Mouse (Mus musculus) heart, embryonic 16.5 days (tissue): ENCODE results near the gene Zfp599. TPM values are rescaled to one million over a fixed set of nuclear protein-coding genes. Genes with fewer than 3 reads are reported as not detected.

Experiments
- ATAC-seq: fragments of 200-750 bp; cut with Nextera tagmentation; replicated peaks from 2 replicates; pipeline ENCODE4 v1.8.0; 2017; ENCODE audit warnings: moderate number of reproducible peaks; ENCODE audit not compliant: insufficient read depth, low FRiP score; ENCODE audit errors: extremely low read depth
- H3K27ac ChIP-seq: fragments of 300-500 bp; sonication (generic); 2 replicates; pipeline ENCODE4 v1.5.1; 2014; ENCODE audit warnings: mild to moderate bottlenecking, low read length, control low read depth, moderate library complexity
- H3K27me3 ChIP-seq: fragments of 300-500 bp; sonication (generic); 2 replicates; pipeline ENCODE4 v1.6.1; 2014; ENCODE audit warnings: low read length, mixed read lengths; ENCODE audit not compliant: control insufficient read depth, insufficient read depth
- H3K36me3 ChIP-seq: fragments of 300-500 bp; sonication (generic); 2 replicates; pipeline ENCODE4 v1.6.1; 2014; ENCODE audit not compliant: control insufficient read depth, insufficient read depth
- H3K4me1 ChIP-seq: fragments of 300-500 bp; sonication (generic); 2 replicates; pipeline ENCODE4 v1.6.1; 2014; ENCODE audit warnings: low read length, mixed read lengths; ENCODE audit not compliant: control insufficient read depth, insufficient read depth
- H3K4me2 ChIP-seq: fragments of 300-500 bp; sonication (generic); 2 replicates; pipeline ENCODE4 v1.6.1; 2014; ENCODE audit warnings: low read depth, mild to moderate bottlenecking, control low read depth, low read length
- H3K4me3 ChIP-seq: fragments of 300-500 bp; sonication (generic); 2 replicates; pipeline ENCODE4 v1.5.1; 2014; ENCODE audit warnings: mild to moderate bottlenecking, control low read depth, low read length
- H3K9ac ChIP-seq: fragments of 300-500 bp; sonication (generic); 2 replicates; pipeline ENCODE4 v1.6.1; 2014; ENCODE audit warnings: low read length, control low read depth
- H3K9me3 ChIP-seq: fragments of 300-500 bp; sonication (generic); replicated peaks from 2 replicates; pipeline ENCODE4 v1.6.1; 2016; ENCODE audit warnings: low read length; ENCODE audit not compliant: control insufficient read depth
- WGBS: fragments of 180-500 bp; shearing (Covaris S2); extraction: QIAGEN DNeasy Blood & Tissue Kit; methylation state at CpG from one replicate; pipeline ENCODE4 v1.1.7; 2014; 5-methylcytosine and 5-hydroxymethylcytosine counted together
- polyA plus RNA-seq: library from polyadenylated mRNA; unstranded; fragments of >200 nt; fragmentation: Nextera tagmentation; extraction: Ambion mirVana; gene quantifications from 2 replicates; pipeline ENCODE4 v1.2.1, GENCODE M21; 2015

The Zfp599 gene
- polyA plus RNA-seq, 1 experiment from 2014 or later, result 4.3 TPM

DNA sequence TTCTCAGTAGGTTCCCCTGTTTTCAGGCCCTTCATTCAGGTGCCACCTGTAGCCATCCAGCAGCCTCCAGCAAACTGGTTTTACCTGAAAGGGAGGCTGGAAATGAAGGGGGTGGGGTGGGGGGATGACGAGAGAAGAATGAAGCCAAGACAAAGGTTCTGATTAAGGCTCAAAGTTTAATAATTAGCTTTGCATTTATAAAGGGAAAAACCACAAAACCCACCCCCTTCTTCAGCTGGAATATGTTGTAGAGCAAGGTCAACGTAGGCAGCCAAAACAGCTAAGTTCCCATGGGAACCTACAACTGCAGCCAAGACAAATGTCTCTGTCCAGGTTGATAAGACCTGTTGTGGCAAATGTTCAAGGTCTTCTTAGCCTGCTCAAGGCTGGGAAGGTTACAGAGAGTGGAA lies 45.9 kb downstream of the Zfp599 start:
- Histone ChIP-seq H3K4me3 (no peak overlapping the region), H3K4me1 (no peaks in the 10 kb centered on the region), H3K27ac (no peak overlapping the region), H3K27me3 (no peaks in the 10 kb centered on the region), H3K36me3 (no peaks in the 10 kb centered on the region), H3K9me3 (no peaks in the 10 kb centered on the region), H3K4me2 (no peak overlapping the region), H3K9ac (no peak overlapping the region)
- ATAC-seq, result no peak
- 45% methylated on average over 2 of the region's 2 CpGs for WGBS

Other genes with a start within 250 kb of the Zfp599 start
- gene Elavl3, start 207.9 kb downstream of the Zfp599 start, polyA plus RNA-seq, result 0.21 and 0.29 TPM in 2 replicates
- not detected in 2 replicates for gene Gm49318, start 188.6 kb downstream of the Zfp599 start, polyA plus RNA-seq
- 10.4 and 10.7 TPM in 2 replicates for gene Zfp653, start 188.5 kb downstream of the Zfp599 start, polyA plus RNA-seq
- 68.8 and 73.1 TPM in 2 replicates for gene Ecsit, start 174.5 kb downstream of the Zfp599 start, polyA plus RNA-seq
- 140 and 164 TPM in 2 replicates for gene Cnn1, start 160.7 kb downstream of the Zfp599 start, polyA plus RNA-seq
- gene Elof1, start 142.7 kb downstream of the Zfp599 start, polyA plus RNA-seq, result 111 and 117 TPM in 2 replicates
- gene Acp5, start 124.2 kb downstream of the Zfp599 start, polyA plus RNA-seq, result 5.5 and 8.7 TPM in 2 replicates
- 49.0 and 49.8 TPM in 2 replicates for gene Pigyl, start 103.0 kb downstream of the Zfp599 start, polyA plus RNA-seq
- 0.22 and 0.26 TPM in 2 replicates for gene Zfp872, start 71.8 kb downstream of the Zfp599 start, polyA plus RNA-seq
- 21.7 and 22.0 TPM in 2 replicates for gene Zfp809, start 34.2 kb downstream of the Zfp599 start, polyA plus RNA-seq
- gene Zfp810, start 47.8 kb upstream of the Zfp599 start, polyA plus RNA-seq, result 13.3 and 14.7 TPM in 2 replicates
- 53.7 and 54.6 TPM in 2 replicates for gene Anln, start 129.3 kb upstream of the Zfp599 start, polyA plus RNA-seq
- 3.0 and 3.7 TPM in 2 replicates for gene 9530077C05Rik, start 151.6 kb upstream of the Zfp599 start, polyA plus RNA-seq
- not detected in 2 replicates for gene Gm17545, start 194.4 kb upstream of the Zfp599 start, polyA plus RNA-seq
- 47.3 and 48.4 TPM in 2 replicates for gene Rp9, start 209.8 kb upstream of the Zfp599 start, polyA plus RNA-seq
- 7.9 and 8.1 TPM in 2 replicates for gene Bbs9, start 215.8 kb upstream of the Zfp599 start, polyA plus RNA-seq